Mouse (Mus musculus) large intestine, adult 2 months (tissue): ENCODE results near the gene Ski. TPM values are rescaled to one million over a fixed set of nuclear protein-coding genes. Genes with fewer than 3 reads are reported as not detected.
A peak's percentile ranks its signal among the peaks of the same experiment; 100 is the strongest.

ENCODE experiments used
- DNase-seq: peaks from one replicate; pipeline ENCODE4 v3.0.0-alpha.2; 2012; ENCODE audit warnings: low read depth, low spot score
- WGBS: fragments of 180-500 bp; shearing (Covaris S2); methylation state at CpG from one replicate; pipeline ENCODE4 v1.1.7; 2018; 5-methylcytosine and 5-hydroxymethylcytosine counted together
- polyA plus RNA-seq: library from polyadenylated mRNA; depleted of rRNA; stranded (reverse); fragments of >200 nt; gene quantifications from 2 replicates; pipeline ENCODE4 v1.2.3, GENCODE M21; 2012

The Ski gene
- polyA plus RNA-seq, 1 experiment = 20.3 TPM

DNA sequence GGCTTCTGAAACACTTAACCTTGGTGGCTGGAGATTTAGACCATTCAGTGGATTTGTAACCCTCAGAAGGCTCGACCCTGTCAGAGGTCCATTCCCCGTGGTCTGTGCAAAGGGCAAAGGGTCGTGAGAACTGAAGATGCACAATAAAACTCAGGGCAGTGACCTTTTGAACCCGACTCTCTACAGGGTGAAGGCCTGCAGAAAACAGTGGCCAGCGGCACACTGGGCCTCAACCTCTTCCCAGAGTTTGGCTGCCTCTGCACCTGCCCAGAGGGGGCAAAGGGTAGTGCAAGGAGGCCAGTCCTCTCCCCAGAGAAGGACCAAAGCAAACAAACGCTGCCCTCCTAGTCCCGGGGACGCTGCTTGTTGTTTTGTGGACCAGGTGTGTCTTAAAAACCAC is 34.1 kb downstream of the Ski start:
- no peak for DNase-seq
- WGBS = 17% methylated on average over 8 of the region's 8 CpGs

DNA sequence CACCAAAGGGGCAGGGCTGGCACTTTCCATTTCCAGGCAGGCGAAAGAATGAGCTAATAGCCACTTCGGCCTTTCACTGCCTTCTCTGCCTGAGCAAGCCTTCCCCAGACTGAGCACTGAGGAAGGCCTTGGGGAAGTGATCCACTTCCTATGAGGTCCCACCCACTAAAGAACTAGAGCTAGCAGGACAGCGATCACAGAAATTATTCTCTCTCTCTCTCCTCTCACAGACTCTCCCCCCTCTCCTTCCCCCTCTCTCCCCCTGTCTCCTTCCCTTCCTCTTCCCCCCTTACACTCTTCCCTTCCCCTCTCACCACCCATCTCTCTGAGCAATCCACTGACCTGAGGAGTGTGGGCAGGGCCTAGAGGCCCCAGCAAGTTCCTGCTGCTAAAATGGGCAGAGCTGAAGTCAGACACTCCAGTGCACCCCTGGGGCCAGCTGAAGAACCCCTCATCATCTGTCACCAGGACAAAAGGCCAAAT is 35.2 kb downstream of the Ski start:
- WGBS = 56% methylated on average over 3 of the region's 3 CpGs

DNA sequence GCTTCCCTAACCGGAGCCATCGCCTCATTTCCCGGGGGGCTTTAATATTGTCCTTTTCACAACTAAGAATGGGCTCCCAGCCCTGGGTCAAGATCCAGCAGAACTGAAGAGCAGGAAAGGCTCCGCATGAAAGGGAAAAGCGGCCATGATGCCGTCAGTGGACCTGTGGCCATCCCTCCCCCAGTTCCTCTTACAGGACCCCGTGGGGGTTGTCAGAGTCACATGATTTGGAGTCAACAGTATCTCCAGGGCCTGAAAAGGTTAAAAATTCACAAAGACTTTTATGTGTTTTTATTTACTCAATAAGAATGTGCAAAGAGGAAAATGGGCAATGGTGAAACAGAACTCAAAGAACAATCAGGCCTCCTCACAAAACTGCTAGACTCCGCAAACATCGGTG is 36.5 kb downstream of the Ski start:
- DNase-seq = no peak
- WGBS = 83% methylated on average over 9 of the region's 9 CpGs

More for the DNA sequence above, 35.2 kb downstream of the Ski start:
- no peak for DNase-seq

DNA sequence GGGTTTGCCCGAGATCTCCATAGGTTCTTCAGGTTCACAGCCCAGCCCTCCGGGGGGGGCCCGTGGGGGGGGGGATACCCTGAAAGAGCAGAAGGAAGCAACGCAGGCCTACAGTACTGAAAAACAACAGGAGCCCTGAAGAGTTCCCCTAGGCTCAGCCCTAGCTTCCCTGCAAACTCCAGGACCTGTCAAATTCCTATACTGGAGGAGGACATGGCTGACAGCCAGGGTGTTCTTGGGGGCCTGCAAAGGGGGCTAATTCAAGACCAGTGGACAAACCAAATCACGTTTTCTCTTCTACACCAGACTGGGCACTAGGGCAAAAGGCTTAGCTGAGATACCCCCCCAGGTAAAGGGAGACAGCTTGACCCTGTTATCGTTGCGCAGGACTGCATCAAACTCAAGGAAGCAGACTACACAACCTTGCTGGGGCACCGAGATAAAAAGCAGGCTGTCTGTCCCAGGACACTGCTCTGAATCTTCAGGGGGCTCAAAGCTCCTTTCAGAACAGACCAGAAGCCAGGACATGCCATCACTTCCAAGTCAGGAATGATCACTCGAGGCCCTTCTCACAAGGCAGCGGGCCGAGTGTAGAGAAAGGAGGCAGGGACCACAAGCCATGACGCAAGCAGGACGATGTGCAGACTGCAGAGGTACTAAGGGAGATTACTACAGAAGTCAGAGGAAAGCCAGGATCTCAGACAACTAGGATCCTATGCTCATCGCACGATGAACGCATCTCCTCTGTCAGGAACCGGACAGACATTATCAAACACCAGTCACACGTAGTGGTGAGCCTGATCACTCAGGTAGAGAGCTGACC is 37.9 kb downstream of the Ski start:
- no peak for DNase-seq
- WGBS = 71% methylated on average over 18 of the region's 18 CpGs

DNA sequence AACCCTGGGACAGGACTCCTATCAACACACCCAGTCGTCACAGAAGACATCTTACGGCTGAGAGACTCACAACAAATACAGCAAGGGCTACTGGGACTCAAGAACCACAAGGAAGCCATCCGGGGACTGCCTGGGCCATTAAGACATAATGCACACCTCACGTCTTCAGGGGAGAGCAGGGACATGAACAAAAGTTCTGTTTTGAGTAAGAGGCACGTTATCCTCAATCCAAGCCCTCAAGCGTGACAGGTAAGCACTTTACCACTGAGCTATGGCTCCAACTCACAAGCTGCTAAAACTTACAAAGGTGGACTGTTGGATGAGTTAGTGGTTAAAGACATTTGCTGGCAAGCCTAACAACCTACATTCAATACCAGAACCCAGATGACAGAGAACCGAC is 39.2 kb downstream of the Ski start:
- no peak for DNase-seq
- WGBS = 81% methylated on average over 7 of the region's 7 CpGs

DNA sequence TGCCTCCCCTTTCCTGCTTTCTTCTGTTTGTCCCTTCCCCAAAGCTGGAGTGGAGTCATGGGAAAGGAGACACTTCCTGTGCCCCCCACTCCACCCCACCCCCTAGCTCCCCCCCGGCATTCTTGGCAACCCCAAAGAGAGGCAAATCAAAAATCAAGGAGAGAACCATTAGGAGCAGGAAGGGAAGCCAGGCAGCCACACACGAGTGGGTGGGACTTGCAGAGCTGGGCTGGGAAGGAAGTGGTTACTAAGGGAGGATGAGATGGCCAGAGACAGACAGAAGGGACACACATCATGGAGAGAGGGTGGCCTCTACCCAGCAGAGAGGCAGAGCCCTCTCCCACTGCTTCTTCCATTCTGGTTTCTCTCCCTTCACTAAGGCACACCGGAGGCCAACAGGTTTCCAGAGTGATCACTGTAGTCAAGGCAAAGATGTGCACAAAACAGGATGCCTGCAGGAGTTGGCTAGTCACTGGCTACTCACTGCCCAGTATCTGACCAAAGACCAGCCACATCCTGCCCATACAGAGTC is 43.3 kb downstream of the Ski start:
- WGBS = 31% methylated on average over 3 of the region's 3 CpGs
- no peak for DNase-seq

DNA sequence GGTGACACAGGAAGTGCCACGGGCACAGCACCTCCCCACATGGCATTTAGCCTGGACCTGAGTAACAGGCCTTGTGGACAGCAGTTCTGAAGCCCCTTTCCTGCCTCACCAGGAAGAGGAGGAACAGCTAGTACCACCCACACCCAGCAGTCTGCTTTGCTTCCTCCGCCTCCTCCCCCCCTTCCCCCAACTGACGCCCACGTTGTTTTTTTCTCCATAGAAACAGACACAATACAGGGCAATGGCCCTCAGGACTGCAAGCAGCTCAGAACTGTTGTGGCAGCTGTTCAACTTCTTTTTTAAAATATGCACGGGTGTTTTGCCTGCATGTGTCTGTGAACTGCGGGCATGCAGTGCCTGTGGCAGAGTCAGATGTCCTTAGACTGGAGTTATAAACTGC is 44.1 kb downstream of the Ski start:
- DNase-seq = no peak
- 13% methylated on average over 6 of the region's 6 CpGs for WGBS

DNA sequence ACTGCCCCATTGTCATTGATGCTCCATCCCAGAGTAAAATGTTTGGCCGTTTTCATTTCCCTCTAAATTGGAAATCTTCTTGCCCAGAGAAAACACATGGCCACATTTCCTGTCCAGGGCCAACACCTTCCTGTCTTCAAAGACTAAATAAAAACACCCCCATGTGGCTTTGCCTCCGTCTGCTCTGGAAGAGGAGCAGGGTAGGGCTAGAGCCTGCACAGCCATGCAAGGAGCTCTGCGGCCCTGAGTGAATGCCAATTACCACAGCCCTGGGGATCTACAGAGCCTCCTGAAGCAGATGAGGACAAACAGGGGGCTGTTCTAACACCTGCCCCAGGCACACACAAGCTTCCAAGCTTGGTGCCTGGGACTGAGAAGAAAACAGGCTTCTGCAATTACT is 46.2 kb downstream of the Ski start:
- DNase-seq = no peak
- WGBS = 60% methylated on average over 3 of the region's 3 CpGs

DNA sequence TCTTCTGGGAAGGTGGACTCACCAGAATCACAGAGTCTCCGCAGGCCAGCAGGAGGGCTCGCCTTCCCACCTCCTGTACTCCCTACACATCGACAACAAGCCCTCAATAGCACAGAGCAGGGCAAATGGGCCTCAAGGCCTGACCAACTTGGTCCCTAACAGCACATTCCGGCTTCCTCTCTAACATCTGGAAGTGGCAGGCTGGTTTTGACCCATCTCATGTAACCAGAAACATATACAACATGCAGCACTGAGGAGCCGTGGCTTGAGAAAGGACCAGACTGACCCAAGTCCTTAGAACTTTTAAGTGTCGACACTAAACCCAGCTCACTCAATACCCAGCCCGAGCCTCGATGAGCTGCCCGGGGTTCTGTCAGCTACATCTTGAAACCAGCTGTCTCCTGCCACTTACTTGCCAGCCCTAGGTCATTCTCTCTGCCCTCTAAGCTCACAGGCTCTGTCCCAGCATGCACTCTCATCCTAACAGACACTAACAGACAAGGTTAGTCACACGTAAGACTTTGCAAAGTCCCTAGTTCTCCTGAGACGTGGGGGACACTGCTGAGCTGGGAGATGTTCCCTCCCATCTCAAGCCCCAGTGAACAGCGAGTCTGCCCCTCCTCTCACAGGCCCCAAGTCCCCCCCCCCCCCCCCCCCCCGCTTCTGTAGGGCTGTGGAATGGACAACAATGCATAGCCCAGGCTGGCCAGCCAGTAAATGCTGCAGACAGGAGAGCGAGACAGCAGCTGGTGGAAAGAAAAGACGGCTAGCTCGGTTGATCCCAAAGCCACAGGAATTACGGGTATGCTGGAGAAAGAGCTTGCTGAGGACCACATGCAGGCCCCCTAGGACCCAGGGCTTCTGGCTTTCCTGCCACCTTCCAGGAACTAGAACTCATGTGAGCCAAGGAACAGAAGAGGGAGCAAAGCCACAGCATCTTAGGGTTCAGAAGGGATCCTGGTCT is 48.3 kb downstream of the Ski start:
- WGBS = 46% methylated on average over 17 of the region's 17 CpGs
- DNase-seq = no peak

DNA sequence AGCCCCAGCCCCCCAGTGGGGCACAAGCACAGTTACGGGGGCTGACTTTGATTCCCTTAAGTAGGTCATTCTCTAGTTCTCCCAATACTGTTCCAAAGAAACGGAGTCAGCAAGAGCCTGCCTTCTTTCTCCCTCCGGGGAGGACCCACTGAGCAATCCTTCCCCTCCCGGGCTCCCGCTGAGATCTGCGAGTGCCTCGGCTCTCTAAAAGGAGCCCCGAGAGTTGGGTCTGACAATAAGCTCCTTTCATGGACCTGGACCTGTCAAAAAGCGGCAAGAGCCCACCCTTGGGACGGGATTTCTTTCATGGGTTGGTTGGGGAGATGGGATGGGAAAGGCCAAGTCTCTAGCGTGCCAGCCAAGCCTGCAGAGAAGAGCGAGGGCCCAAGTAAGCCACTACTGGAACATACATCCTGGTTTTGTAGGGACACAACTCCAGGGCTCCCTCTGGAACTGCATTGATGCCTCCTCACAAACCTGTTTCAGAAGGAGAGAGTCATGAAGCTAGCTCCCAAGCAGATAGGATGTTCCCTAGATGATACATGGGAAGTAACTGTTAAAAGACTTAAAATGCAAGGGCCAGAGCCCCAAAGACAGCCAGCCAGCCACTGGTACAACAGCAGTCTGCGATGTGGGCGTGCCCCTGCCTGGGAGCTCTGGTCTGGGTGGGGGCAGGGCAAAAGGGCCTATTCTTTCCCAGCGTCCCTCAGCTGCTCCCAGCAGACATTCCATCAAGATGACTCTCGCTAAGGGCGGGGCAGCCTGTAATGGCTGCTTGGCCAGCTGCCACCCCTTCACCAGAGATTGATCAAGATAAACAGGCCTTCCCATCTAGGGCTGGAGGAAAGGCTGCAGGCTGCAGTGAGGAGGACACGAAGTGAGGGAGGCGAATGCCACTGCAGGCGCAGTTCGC is 49.2 kb downstream of the Ski start:
- 27% methylated on average over 21 of the region's 21 CpGs for WGBS
- peak; percentile 93 for DNase-seq

DNA sequence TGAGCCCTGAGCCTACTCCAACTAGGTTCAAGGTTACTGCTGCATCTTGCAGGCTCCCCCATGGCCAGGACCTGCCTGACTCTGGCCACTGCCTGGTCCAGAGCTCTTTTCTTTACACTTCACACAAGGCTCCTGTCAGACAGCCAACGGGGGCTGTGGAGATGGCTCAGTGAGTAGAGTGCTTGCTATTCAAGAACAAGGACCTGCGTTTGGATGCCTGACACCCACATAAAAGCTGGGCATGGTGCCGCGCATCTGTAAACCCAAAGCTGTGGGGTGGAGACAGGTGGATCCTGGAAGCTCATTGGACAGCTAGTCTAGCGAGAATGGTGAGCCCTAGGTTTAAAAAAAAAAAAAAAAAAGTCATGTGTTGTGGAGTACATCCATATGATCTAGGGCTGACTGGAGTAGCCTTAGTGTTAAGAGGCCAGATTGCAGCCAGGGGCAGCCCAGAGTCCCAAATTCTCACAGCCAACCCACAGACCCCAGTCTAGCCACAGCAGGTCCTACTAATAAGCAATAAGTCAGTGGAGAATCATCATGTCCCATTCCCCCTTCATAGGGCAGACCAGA is 50.3 kb downstream of the Ski start:
- 70% methylated on average over 5 of the region's 5 CpGs for WGBS
- no peak for DNase-seq

DNA sequence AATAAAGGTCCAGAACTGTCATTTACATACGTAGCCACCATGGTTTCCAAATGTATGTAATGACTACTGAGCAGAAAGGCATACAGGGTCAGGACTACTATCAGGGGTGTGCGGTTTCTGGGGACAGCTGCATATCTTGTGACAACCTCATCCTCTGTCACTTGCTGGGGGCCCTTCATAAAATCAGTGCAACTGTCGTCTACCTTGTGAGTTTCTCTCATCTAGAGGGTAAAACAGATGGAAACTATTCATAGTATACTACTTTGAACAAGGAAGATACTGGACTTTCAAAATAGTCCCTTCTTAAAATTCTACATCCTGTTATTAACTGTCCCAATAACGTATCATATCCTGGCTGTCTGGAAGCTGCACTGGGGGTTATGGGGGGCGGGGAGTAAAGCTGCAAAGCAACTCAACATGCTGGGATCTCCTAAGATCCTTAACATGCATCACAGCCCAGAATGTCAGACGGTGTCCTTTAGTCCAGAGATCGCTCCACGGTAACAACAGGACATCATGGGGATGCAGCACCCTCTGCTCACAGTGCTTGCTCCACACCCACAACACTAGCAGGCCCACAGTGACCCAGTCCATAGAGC is 51.7 kb downstream of the Ski start:
- 72% methylated on average over 8 of the region's 8 CpGs for WGBS

DNA sequence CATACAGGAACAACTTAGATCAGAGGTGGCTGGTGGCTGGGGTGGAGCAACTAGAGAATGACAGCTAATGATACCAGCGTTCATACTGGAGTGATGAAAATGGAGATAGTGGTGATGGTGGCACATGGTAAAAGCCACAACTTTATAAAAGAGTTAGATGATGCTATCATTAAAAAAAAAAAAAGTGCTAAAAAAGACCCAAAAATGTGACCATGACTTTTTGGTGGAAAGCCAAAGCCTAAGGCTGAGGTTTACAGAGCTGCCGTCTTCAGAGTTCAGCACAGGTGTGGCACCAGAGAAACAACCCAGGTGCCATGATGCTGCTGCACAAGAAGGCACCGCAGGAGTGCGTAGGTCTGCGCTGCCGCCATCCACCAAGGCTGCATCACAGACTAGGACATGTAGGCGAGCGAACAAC is 53.5 kb downstream of the Ski start:
- no peak for DNase-seq

More for the DNA sequence above, 51.7 kb downstream of the Ski start:
- no peak for DNase-seq

DNA sequence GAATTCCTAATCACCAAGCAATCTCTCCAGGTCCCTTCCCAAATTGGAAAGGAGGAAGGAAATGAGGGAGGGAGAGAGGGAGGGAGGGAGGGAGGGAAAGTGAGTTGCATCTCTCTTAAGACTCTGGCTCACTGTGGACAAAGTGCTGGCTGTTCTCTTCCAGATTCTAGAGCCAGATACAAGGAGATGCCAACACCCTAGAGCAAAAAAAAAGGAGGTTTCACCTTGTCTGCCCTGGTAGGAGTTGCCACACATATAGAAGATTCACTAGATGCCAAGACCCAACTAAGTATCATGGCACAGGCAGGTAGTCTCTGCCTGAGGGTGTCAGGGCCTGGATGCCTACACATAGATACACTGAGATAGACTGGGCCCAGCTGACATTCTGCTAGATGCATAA is 56.5 kb downstream of the Ski start:
- no peak for DNase-seq

More for the DNA sequence above, 53.5 kb downstream of the Ski start:
- WGBS = 86% methylated on average over 8 of the region's 8 CpGs

DNA sequence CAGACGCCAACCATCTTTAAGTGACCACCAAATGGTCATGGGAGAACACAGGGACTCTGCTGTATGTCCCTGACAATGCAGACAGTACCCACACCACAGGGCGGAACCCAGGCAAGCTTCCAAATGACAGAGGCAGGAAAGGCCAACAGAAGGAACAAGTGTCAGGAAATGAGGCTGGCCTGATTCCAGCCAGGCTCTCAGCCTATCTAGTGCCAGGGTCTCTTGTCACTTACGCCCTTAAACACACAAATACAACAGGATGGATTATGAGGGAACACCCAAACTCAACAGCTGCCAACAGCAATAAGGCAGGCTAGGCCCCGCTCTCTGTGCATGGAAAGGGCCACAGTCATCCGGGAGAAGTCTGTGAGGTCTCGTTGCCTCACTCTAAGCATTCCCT is 57.8 kb downstream of the Ski start:
- peak; percentile 98 for DNase-seq
- WGBS = 11% methylated on average over 6 of the region's 6 CpGs

DNA sequence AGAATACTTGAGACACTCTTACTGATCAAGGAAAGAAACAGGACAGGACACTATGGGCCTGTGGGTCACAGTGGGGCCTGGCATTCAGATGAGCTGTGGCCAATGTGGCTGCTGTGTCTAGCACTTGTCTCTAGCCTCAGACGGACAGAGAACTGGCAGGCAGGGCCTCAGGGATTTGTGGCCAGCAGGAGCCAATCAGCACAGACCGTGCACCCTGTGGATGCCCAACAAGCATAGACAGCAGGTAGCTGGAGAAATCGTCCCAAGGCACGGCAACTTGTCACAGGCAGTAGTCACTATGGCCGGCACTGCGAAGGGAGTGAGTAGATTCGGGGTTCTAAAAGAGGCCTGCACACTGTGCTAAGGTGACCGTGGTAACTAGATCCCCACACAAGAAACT is 58.7 kb downstream of the Ski start:
- DNase-seq = no peak
- 42% methylated on average over 8 of the region's 8 CpGs for WGBS

DNA sequence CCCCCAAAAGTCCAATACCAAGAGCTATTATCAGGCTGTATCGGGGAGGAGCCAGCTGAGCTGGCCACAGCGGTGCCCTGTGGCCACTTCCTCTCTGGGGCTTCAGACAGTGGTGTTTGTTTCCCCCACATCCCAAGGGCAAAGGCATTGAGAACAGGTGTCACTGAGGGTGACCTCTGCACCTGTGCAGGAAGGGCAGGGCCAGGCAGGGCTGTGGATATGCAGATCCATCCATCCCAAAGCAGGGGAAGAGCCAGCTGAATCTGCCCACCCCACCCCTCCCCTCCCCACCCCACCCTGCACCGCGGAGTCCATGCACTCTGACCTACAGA is 59.1 kb downstream of the Ski start:
- DNase-seq = no peak
- WGBS = 3% methylated on average over 4 of the region's 4 CpGs

DNA sequence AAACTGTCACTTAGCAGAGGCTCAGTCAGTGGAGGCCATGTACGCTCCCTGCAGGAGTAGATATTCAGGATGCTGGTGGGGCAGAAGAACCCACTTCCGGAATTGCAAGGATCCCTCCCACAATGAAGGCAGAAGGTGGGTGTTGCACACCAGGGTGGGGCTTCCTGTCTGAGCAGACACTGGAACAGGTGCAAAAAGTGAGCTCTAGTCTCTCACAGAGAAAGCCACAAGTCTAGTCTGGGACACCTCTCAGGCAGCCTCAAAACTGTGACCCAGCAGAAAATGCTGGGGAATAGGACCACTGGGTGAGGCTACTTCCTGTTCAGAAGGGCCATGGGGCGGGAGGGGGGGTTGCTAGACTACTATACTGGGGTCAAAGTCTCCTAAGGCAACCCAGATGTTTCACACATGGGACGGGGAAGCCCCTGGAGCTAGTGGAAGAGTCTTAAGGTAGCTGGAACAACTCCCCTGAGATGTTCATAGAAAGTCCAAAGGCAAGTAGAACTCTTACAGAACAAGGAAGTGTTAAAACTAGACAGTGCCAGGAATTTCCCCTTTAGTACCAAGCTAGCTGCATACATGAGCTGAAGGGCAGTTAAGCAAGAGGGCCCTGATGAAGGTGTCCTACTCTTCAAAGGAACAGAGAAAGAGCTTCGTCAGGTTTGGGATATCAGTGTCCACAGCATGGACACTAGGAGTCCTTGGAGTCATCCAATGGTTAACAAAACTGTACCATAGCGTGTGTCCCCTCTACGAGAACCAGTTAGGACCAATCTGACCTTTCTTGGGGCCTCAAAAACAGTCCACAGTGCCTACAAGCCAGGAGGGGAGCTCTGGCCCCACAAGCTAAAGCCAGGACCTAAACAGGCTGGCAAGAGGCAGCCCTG is 59.7 kb downstream of the Ski start:
- no peak for DNase-seq
- 20% methylated on average over 7 of the region's 7 CpGs for WGBS
